Mouse (Mus musculus) midbrain, embryonic 11.5 days (tissue): ENCODE results near the gene Nedd4. TPM values are rescaled to one million over a fixed set of nuclear protein-coding genes. Genes with fewer than 3 reads are reported as not detected.
A peak's percentile ranks its signal among the peaks of the same experiment; 100 is the strongest.

Experiments used
- ATAC-seq: fragments of 200-750 bp; cut with Nextera tagmentation; 2 replicates; pipeline ENCODE4 v1.8.0; 2017; ENCODE audit warnings: moderate TSS enrichment, moderate library complexity; ENCODE audit not compliant: low FRiP score
- DNase-seq: peaks from one replicate; pipeline ENCODE4 v3.0.0; 2015; ENCODE audit warnings: low spot score; ENCODE audit errors: missing footprints
- H3K27ac ChIP-seq: fragments of 300-500 bp; sonication (generic); 2 replicates; pipeline ENCODE4 v1.5.1; 2014; ENCODE audit warnings: low read depth, low read length
- H3K27me3 ChIP-seq: fragments of 300-500 bp; sonication (generic); 2 replicates; pipeline ENCODE4 v1.6.1; 2014; ENCODE audit warnings: mild to moderate bottlenecking, low read length, moderate library complexity, mixed read lengths; ENCODE audit not compliant: control insufficient read depth, insufficient read depth
- H3K36me3 ChIP-seq: fragments of 300-500 bp; sonication (generic); 2 replicates; pipeline ENCODE4 v1.6.1; 2014; ENCODE audit warnings: mild to moderate bottlenecking, low read length, moderate library complexity, mixed read lengths; ENCODE audit not compliant: control insufficient read depth, insufficient read depth
- H3K4me1 ChIP-seq: fragments of 300-500 bp; sonication (generic); 2 replicates; pipeline ENCODE4 v1.6.1; 2014; ENCODE audit warnings: low read length; ENCODE audit not compliant: control insufficient read depth, insufficient read depth
- H3K4me2 ChIP-seq: fragments of 300-500 bp; sonication (generic); 2 replicates; pipeline ENCODE4 v1.6.1; 2014; ENCODE audit warnings: mild to moderate bottlenecking, moderate library complexity
- H3K4me3 ChIP-seq: fragments of 300-500 bp; sonication (generic); 2 replicates; pipeline ENCODE4 v1.5.1; 2014; ENCODE audit warnings: low read depth, low read length
- H3K9ac ChIP-seq: fragments of 300-500 bp; sonication (generic); 2 replicates; pipeline ENCODE4 v1.6.1; 2014; ENCODE audit warnings: low read length
- H3K9me3 ChIP-seq: fragments of 300-500 bp; sonication (generic); 2 replicates; pipeline ENCODE4 v1.6.1; 2016; ENCODE audit warnings: low read length; ENCODE audit not compliant: control insufficient read depth
- WGBS: fragments of 180-500 bp; shearing (Covaris S2); extraction: QIAGEN DNeasy Blood & Tissue Kit; methylation state at CpG from one replicate; pipeline ENCODE4 v1.1.7; 2014; 5-methylcytosine and 5-hydroxymethylcytosine counted together
- polyA plus RNA-seq: library from polyadenylated mRNA; unstranded; fragments of >200 nt; fragmentation: Nextera tagmentation; extraction: Ambion mirVana; gene quantifications from 2 replicates; pipeline ENCODE4 v1.2.1, GENCODE M21; 2014

The Nedd4 gene
- polyA plus RNA-seq, 1 experiment from 2014 or later, result 812 TPM

DNA sequence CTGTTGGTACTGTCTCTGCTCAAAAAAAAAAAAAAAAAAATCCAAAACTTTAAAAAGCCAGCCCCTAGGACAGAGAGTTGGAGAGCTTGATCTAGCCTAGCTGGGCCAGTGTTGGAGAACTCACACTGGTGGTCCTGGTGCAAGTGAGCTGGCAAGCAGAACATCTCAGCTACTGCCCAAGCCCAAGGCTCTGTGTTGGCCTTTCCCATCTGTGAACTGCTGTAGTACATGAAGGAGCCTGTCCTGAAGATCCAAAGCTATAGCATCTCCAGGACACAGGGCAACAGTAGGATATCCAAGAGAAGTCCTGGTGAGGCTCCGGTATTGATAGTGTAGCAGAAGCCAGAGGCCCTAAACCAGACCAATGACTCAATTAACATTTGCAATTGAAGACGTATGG, 88.1 kb downstream of the Nedd4 start:
- ATAC-seq (peak; percentile 38), DNase-seq (no peak)
- Histone ChIP-seq H3K27ac (no peak overlapping the region), H3K9ac (no peak overlapping the region), H3K9me3 (no peaks in the 10 kb centered on the region), H3K36me3 (peaks cover 34% of the 10 kb centered on the region), H3K4me3 (no peak overlapping the region), H3K27me3 (no peaks in the 10 kb centered on the region), H3K4me2 (no peak overlapping the region), H3K4me1 (peaks cover 4% of the 10 kb centered on the region; the same call in 1 of the 2 replicates)
- 67% methylated on average over 2 of the region's 2 CpGs for WGBS

DNA sequence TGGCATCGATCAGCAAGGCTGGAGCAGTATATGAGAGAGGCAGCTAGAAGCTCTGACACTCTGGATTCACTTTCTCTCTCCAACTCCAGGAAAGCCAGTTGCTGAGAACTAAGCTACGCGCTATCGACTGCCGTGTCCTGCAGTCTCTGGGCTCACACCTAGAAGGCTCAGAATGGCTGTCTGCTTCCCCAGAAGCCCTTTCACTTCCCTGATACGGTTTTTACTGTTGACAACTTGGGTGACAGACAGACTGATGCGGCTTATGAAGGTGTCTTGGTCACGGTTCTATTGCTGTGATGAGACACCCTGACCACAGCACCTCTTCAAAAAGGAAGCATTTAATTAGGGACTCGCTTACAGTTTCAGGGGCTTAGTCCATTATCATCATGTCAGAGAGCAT, 90.5 kb downstream of the Nedd4 start:
- WGBS, result 81% methylated on average over 9 of the region's 9 CpGs
- no peaks in the 10 kb centered on the region for H3K9me3 ChIP-seq
- H3K4me1 ChIP-seq, result peaks cover 4% of the 10 kb centered on the region; the same call in 1 of the 2 replicates
- no peak overlapping the region for H3K9ac ChIP-seq
- DNase-seq (no peak), ATAC-seq (no peak)
- peaks cover 10% of the 10 kb centered on the region for H3K36me3 ChIP-seq
- H3K27ac ChIP-seq, result no peak overlapping the region
- H3K27me3 ChIP-seq, result no peaks in the 10 kb centered on the region
- H3K4me3 ChIP-seq, result no peak overlapping the region
- no peak overlapping the region for H3K4me2 ChIP-seq

DNA sequence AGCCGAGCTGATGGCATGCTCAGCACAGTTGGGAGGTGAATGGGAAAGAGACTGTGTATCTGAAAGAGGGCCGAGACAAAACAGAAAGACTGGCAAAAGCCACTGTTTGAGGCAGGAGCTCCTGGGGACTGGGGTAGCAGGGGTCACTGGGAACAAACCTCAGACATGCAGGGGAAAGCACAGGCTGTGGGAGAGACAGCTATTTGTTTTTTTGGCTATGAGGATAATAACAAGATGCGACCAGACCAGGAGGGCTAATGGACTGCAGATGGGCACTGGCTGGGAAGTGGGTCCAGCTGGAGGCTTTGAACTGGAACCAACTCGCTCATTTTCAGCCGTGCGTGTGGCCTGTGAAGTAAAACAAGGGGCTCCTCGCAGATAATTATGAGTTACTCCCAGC, 91.6 kb downstream of the Nedd4 start:
- H3K27me3 ChIP-seq, result no peaks in the 10 kb centered on the region
- no peak overlapping the region for H3K27ac ChIP-seq
- ATAC-seq (no peak), DNase-seq (peak; percentile 91)
- H3K4me2 ChIP-seq, result no peak overlapping the region
- peaks cover 4% of the 10 kb centered on the region; the same call in 1 of the 2 replicates for H3K4me1 ChIP-seq
- 23% methylated on average over 7 of the region's 7 CpGs for WGBS
- peaks cover 5% of the 10 kb centered on the region; the same call in 1 of the 2 replicates for H3K36me3 ChIP-seq
- no peaks in the 10 kb centered on the region for H3K9me3 ChIP-seq
- no peak overlapping the region for H3K9ac ChIP-seq
- no peak overlapping the region for H3K4me3 ChIP-seq

DNA sequence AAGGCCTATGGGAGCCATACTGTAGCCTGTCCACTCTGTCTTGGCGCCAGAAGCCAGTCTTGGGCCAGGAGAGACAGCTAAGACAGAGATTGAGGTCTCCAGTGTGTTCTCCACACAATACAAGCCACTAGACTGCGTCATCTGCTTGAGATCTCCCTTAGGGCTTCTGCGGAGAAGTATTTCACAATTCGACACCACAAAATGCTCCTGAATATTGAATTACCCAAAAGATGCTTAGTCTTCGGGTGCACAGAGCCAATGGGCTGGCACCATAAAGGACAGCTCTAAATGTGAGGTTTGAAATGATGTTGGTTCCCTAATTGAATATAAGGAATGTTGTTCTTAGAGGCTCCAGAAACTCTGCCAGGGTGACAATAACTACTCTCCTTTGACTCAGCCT, 95.0 kb downstream of the Nedd4 start:
- H3K4me2 ChIP-seq, result no peak overlapping the region
- H3K9ac ChIP-seq, result no peak overlapping the region
- H3K4me1 ChIP-seq, result peaks cover 4% of the 10 kb centered on the region; the same call in 1 of the 2 replicates
- DNase-seq, result no peak
- no peaks in the 10 kb centered on the region for H3K27me3 ChIP-seq
- WGBS, result 89% methylated on average over 5 of the region's 5 CpGs
- H3K27ac ChIP-seq, result no peak overlapping the region
- ATAC-seq, result no peak
- no peak overlapping the region for H3K4me3 ChIP-seq
- no peaks in the 10 kb centered on the region for H3K36me3 ChIP-seq
- no peaks in the 10 kb centered on the region for H3K9me3 ChIP-seq

DNA sequence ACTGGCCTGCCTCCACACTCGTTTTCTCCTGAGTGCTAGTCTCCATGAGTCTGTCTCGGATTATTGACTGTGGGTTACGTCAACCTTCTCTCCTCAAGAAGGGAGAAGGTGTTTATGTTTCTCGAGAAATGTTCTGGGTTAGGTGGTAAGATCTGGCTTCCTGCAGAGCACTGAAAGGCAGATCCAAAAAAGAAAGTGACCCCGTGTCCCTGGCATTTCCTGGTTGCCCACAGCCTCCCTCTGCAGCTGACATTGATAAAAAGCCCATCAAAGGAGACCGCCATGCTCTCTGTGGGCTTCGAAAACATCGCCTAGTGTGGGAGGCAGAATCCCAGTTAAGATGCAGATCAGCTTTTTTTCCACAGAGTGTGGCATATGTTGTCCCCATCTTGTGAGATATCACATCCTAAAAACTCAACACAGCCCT, 96.6 kb downstream of the Nedd4 start:
- ATAC-seq (no peak), DNase-seq (no peak)
- Histone ChIP-seq H3K36me3 (no peaks in the 10 kb centered on the region), H3K9me3 (no peaks in the 10 kb centered on the region), H3K4me1 (peaks cover 3% of the 10 kb centered on the region; the same call in 1 of the 2 replicates), H3K9ac (no peak overlapping the region), H3K27me3 (no peaks in the 10 kb centered on the region), H3K4me3 (no peak overlapping the region), H3K27ac (no peak overlapping the region), H3K4me2 (no peak overlapping the region)
- WGBS, result 63% methylated on average over 8 of the region's 8 CpGs

DNA sequence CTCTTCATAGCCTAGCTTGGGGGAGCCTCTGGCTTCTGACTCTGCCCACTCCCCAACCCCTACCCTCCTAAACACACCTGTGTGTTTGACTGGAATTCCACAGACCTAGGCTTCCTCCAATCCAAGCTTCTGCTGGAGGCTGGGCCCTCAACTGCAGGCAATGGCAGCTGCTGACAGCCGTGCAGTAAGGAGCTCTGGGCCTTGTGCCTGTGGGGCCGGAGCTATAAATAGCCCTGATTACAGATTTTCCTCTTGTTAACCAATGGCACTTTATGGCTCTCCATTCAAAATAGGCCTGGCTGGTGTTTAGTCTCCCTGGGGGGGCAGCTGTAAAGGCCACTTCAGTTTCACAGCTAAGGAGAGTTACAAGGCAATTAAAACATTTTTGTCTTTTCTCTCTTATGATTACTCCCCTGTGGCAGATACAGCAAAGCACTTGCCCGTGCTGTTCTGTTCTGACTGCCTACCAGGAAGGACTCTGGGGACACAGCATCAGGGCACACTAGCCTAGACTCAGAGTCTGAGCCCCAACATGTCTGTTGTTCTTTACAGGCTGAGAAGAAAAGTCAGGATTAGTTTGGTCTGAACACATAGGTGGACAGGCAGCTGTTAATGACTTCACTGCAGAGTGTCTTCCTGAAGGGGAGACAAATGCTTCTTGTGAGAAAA, 101.0 kb downstream of the Nedd4 start:
- whole genome bisulfite sequencing, result 57% methylated on average over 3 of the region's 3 CpGs
- H3K27me3 ChIP-seq, result no peaks in the 10 kb centered on the region
- ATAC-seq, result no peak
- H3K27ac ChIP-seq, result no peak overlapping the region
- no peak overlapping the region for H3K4me3 ChIP-seq
- no peaks in the 10 kb centered on the region for H3K36me3 ChIP-seq
- H3K9ac ChIP-seq, result no peak overlapping the region
- H3K4me2 ChIP-seq, result no peak overlapping the region
- no peak for DNase-seq
- no peaks in the 10 kb centered on the region for H3K9me3 ChIP-seq
- no peaks in the 10 kb centered on the region for H3K4me1 ChIP-seq

DNA sequence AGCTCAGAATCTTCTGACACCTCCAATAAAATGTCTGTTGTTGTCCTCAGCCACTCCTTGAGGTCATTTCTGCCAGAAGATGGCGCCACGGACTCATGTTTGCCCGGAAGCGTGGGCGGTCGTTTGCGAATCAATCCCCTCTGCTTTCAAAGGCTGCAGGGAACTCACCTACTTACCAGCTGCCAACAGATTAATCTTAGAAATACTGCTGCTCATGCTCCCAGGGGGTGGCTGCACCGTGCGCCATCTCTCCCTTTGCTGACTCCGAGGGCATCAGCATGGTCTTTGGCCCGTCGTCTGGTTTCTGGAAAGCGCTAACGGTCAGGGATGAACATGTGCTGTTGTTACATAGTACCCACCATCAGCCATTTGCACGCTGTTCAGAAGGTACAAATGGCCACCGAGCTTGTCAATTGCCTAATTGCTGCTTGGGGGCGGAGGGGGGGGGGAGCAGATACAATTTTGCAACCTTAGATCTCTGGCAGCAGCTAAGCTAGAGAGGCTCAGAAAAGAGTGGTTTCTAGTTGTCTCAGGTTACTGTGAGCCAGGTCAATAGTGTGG, 104.7 kb downstream of the Nedd4 start:
- DNase-seq (peak; percentile 98), ATAC-seq (peak; percentile 75)
- Histone ChIP-seq H3K36me3 (no peaks in the 10 kb centered on the region), H3K4me2 (peak overlapping the region; percentile 56), H3K4me3 (peak overlapping the region; percentile 24), H3K27ac (no peak overlapping the region), H3K9me3 (no peaks in the 10 kb centered on the region), H3K4me1 (no peaks in the 10 kb centered on the region), H3K27me3 (no peaks in the 10 kb centered on the region), H3K9ac (peak overlapping the region; percentile 54)
- 1% methylated on average over 17 of the region's 17 CpGs for WGBS

DNA sequence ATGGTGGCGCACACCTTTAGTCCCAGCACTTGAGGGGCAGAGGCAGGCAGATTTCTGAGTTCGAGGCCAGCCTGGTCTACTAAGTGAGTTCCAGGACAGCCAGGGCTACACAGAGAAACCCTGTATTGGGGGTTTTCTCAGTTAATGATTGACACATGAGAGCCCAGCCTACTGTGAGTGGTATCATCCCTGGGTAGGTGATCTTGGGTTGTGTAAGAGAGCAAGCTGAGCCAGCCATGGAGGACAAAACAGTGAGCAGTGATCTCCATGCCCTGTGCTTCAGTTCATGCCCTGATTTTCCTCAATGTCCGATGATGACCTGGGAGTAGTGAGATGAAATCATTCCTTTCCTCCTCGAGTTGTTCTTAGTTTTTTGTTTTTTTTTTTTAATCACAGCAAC, 112.9 kb downstream of the Nedd4 start:
- Histone ChIP-seq H3K4me3 (no peak overlapping the region), H3K9me3 (no peaks in the 10 kb centered on the region), H3K36me3 (no peaks in the 10 kb centered on the region; the same call in 1 of the 2 replicates), H3K27me3 (no peaks in the 10 kb centered on the region), H3K27ac (no peak overlapping the region), H3K4me2 (no peak overlapping the region), H3K9ac (no peak overlapping the region), H3K4me1 (peaks cover 5% of the 10 kb centered on the region)
- ATAC-seq (no peak), DNase-seq (no peak)
- 95% methylated on average over 4 of the region's 4 CpGs for WGBS

DNA sequence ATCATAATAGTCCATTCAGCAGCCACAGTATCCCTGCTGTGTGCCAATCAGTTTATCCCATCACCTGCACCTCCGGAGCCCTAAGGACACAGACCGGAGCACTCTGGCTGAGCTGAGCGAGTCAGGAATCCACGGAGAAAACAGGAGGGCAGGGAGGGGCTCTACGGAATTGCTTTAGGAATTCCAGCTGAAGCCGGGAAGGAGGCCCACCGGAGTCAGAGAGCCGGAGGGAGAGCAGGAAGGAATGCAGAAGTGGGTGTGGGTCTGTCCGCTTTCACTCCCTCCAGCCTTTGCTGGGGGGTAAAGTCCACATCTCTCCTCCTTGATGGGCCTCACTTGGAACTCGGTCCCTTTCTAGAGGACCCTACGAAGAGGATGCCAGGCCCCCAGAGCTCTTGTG, 116.9 kb downstream of the Nedd4 start:
- no peaks in the 10 kb centered on the region for H3K9me3 ChIP-seq
- H3K36me3 ChIP-seq, result no peaks in the 10 kb centered on the region; the same call in 1 of the 2 replicates
- no peak overlapping the region for H3K27ac ChIP-seq
- H3K4me2 ChIP-seq, result no peak overlapping the region
- WGBS, result 60% methylated on average over 11 of the region's 11 CpGs
- no peaks in the 10 kb centered on the region for H3K27me3 ChIP-seq
- DNase-seq (no peak), ATAC-seq (no peak)
- peaks cover 5% of the 10 kb centered on the region for H3K4me1 ChIP-seq
- no peak overlapping the region for H3K9ac ChIP-seq
- no peak overlapping the region for H3K4me3 ChIP-seq
